Mouse (Mus musculus): ENCODE measurements at regions not wholly inside any gene's neighbourhood (a gene's known extent, or its start where the extent isn't known, plus 50 kb on each side); places are given as distances from the start of the nearest gene placed in this dataset.

DNA sequence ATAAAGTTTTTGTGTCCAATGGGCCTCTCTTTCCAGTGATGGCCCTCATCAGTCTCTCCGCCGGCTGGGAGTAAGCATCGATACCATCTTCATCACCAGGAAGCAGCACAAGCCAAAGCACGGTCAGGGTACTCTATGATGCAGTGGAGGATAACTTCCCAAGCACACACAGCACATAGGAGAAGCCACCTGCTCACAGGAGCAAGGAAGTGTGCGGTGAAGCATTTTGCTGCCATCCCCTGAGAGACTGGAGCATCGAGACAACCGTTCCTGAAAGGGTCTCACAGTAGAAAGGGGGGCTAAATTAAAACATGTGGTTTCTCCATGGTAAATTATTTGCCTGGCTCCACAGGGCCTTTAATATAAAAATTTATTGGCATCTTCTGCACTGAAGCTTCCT lies 277.1 kb downstream of the Lrig3 start:
- no peak for ATAC-seq (ENCODE audit: insufficient number of reproducible peaks, insufficient read depth, low FRiP score, low read depth)
- H3K4me1 ChIP-seq (ENCODE audit: control insufficient read depth in 2 of 2, insufficient read depth in 2 of 2, low read length in 2 of 2), result no peaks in the 10 kb centered on the region
- WGBS, result 93% methylated on average over 7 of the region's 7 CpGs
- H3K4me2 ChIP-seq (ENCODE audit: low read length), result no peak overlapping the region
- H3K9ac ChIP-seq (ENCODE audit: low read length), result no peak overlapping the region
- H3K27me3 ChIP-seq (ENCODE audit: control insufficient read depth, insufficient read depth, low read length), result no peaks in the 10 kb centered on the region
- no peak overlapping the region for H3K4me3 ChIP-seq (ENCODE audit: control insufficient read depth in 1 of 2, insufficient read depth in 1 of 2, low read depth in 1 of 2, low read length in 2 of 2)
- H3K27ac ChIP-seq (replicated peaks in 1 of 2; ENCODE audit: control insufficient read depth in 1 of 2, insufficient read depth in 1 of 2, low read depth in 2 of 2, low read length in 2 of 2), result no peak overlapping the region
- H3K36me3 ChIP-seq (ENCODE audit: control insufficient read depth, insufficient read depth, low read length), result no peaks in the 10 kb centered on the region
- no peaks in the 10 kb centered on the region for H3K9me3 ChIP-seq (ENCODE audit: control insufficient read depth, low read length)

DNA sequence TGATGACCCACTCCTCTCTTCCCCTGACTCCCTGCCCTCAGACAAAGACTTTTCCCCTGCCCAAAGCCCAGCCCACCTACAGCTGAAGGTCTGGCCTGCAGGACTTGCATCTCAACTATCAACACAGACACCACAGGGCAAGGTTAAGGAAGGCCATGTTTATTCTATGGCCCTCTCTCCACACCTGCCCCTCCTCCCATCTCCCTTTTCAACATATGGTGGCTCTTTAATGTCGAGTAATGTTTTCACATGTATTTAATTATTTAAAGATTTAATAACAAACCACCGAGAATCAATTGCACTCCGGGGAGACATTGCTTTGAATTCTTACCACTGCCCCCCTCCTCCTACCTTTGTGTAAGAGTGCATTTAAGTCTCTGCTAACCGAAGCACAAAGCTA lies 273.6 kb downstream of the Lrig3 start:
- H3K4me2 ChIP-seq (ENCODE audit: low read length), result no peak overlapping the region
- H3K27ac ChIP-seq (replicated peaks in 1 of 2; ENCODE audit: control insufficient read depth in 1 of 2, insufficient read depth in 1 of 2, low read depth in 2 of 2, low read length in 2 of 2), result no peak overlapping the region
- H3K36me3 ChIP-seq (ENCODE audit: control insufficient read depth, insufficient read depth, low read length), result no peaks in the 10 kb centered on the region
- H3K4me1 ChIP-seq (ENCODE audit: control insufficient read depth in 2 of 2, insufficient read depth in 2 of 2, low read length in 2 of 2), result no peaks in the 10 kb centered on the region
- WGBS, result 73% methylated on average over 4 of the region's 4 CpGs
- no peak overlapping the region for H3K9ac ChIP-seq (ENCODE audit: low read length)
- no peaks in the 10 kb centered on the region for H3K27me3 ChIP-seq (ENCODE audit: control insufficient read depth, insufficient read depth, low read length)
- no peak for ATAC-seq (ENCODE audit: insufficient number of reproducible peaks, insufficient read depth, low FRiP score, low read depth)
- H3K9me3 ChIP-seq (ENCODE audit: control insufficient read depth, low read length), result no peaks in the 10 kb centered on the region
- H3K4me3 ChIP-seq (ENCODE audit: control insufficient read depth in 1 of 2, insufficient read depth in 1 of 2, low read depth in 1 of 2, low read length in 2 of 2), result no peak overlapping the region

Small RNA genes in the stretch of these regions (microRNA-seq; reads per million reads assigned to microRNA genes)
- gene Mir378d, result 26.6 reads per million, percentile 34 among the genes with 10 or more reads in this experiment

Measured in heart, embryonic 14.5 days (tissue).